Mouse (Mus musculus): Measurements from ENCODE around the gene Olfr539. TPM values are rescaled to one million over a fixed set of nuclear protein-coding genes. Genes with fewer than 3 reads are reported as not detected.

Olfr539 gene
- polyA plus RNA-seq, 1 experiment from 2014 or later: not detected

- Histone ChIP-seq H3K27ac (no peak overlapping the region), H3K9me3 (0 out of 2 replicates have a peak, but pooled peaks cover 9% of the 10 kb centered on the region), H3K36me3 (no peaks in the 10 kb centered on the region), H3K27me3 (ENCODE audit: insufficient read depth, poor library complexity, severe bottlenecking) (no peaks in the 10 kb centered on the region), H3K4me3 (no peak overlapping the region), H3K4me1 (replicated peaks) (no peaks in the 10 kb centered on the region)
- DNase-seq (ENCODE audit: low spot score): no peak
Observed at GRCm38 (mm10) chr7:140725558-140725957, 65.8 kb downstream of the Olfr539 start.

Other genes with a start within 250 kb of the Olfr539 start
- gene Olfr532, start 238.3 kb upstream of the Olfr539 start, polyA plus RNA-seq (2016; fragmentation: Nextera tagmentation; extraction: Ambion mirVana): not detected in 2 replicates
- not detected in 2 replicates for gene Olfr533, start 196.6 kb upstream of the Olfr539 start, polyA plus RNA-seq (2016; fragmentation: Nextera tagmentation; extraction: Ambion mirVana)
- gene Olfr535, start 175.7 kb upstream of the Olfr539 start, polyA plus RNA-seq (2016; fragmentation: Nextera tagmentation; extraction: Ambion mirVana): not detected in 2 replicates
- gene Olfr536, start 152.5 kb upstream of the Olfr539 start, polyA plus RNA-seq (2016; fragmentation: Nextera tagmentation; extraction: Ambion mirVana): not detected in 2 replicates
- not detected in 2 replicates for gene Olfr538, start 92.0 kb upstream of the Olfr539 start, polyA plus RNA-seq (2016; fragmentation: Nextera tagmentation; extraction: Ambion mirVana)
- not detected in 2 replicates for gene Olfr46, start 58.7 kb upstream of the Olfr539 start, polyA plus RNA-seq (2016; fragmentation: Nextera tagmentation; extraction: Ambion mirVana)
- gene Olfr61, start 31.0 kb upstream of the Olfr539 start, polyA plus RNA-seq (2016; fragmentation: Nextera tagmentation; extraction: Ambion mirVana): not detected in 2 replicates
- not detected in 2 replicates for gene Olfr53, start 13.5 kb upstream of the Olfr539 start, polyA plus RNA-seq (2016; fragmentation: Nextera tagmentation; extraction: Ambion mirVana)
- not detected in 2 replicates for gene Olfr45, start 22.0 kb downstream of the Olfr539 start, polyA plus RNA-seq (2016; fragmentation: Nextera tagmentation; extraction: Ambion mirVana)
- not detected in 2 replicates for gene Olfr541, start 37.3 kb downstream of the Olfr539 start, polyA plus RNA-seq (2016; fragmentation: Nextera tagmentation; extraction: Ambion mirVana)
- gene Cyp2e1, start 103.8 kb downstream of the Olfr539 start, polyA plus RNA-seq (2016; fragmentation: Nextera tagmentation; extraction: Ambion mirVana): not detected in 2 replicates
- 0.27 TPM in 1 of 2 replicates, not detected in the other for gene Syce1, start 127.9 kb downstream of the Olfr539 start, polyA plus RNA-seq (2016; fragmentation: Nextera tagmentation; extraction: Ambion mirVana)
- 3.5 and 5.1 TPM in 2 replicates for gene Zfp941, start 162.2 kb downstream of the Olfr539 start, polyA plus RNA-seq (2016; fragmentation: Nextera tagmentation; extraction: Ambion mirVana)
- gene Urah, start 175.1 kb downstream of the Olfr539 start, polyA plus RNA-seq (2016; fragmentation: Nextera tagmentation; extraction: Ambion mirVana): 0.71 and 0.97 TPM in 2 replicates
- not detected in 2 replicates for gene Scgb1c1, start 185.6 kb downstream of the Olfr539 start, polyA plus RNA-seq (2016; fragmentation: Nextera tagmentation; extraction: Ambion mirVana)
- not detected in 2 replicates for gene Odf3, start 187.9 kb downstream of the Olfr539 start, polyA plus RNA-seq (2016; fragmentation: Nextera tagmentation; extraction: Ambion mirVana)
- gene Gm45785, start 196.4 kb downstream of the Olfr539 start, polyA plus RNA-seq (2016; fragmentation: Nextera tagmentation; extraction: Ambion mirVana): not detected in 2 replicates
- gene Ric8a, start 197.0 kb downstream of the Olfr539 start, polyA plus RNA-seq (2016; fragmentation: Nextera tagmentation; extraction: Ambion mirVana): 67.0 and 81.7 TPM in 2 replicates
- gene Bet1l, start 197.6 kb downstream of the Olfr539 start, polyA plus RNA-seq (2016; fragmentation: Nextera tagmentation; extraction: Ambion mirVana): 20.9 and 28.8 TPM in 2 replicates
- gene Psmd13, start 222.0 kb downstream of the Olfr539 start, polyA plus RNA-seq (2016; fragmentation: Nextera tagmentation; extraction: Ambion mirVana): 325 and 344 TPM in 2 replicates
- 27.3 and 28.3 TPM in 2 replicates for gene Sirt3, start 222.4 kb downstream of the Olfr539 start, polyA plus RNA-seq (2016; fragmentation: Nextera tagmentation; extraction: Ambion mirVana)
- gene Cox8b, start 240.5 kb downstream of the Olfr539 start, polyA plus RNA-seq (2016; fragmentation: Nextera tagmentation; extraction: Ambion mirVana): not detected in 2 replicates

Data from hindbrain, embryonic 10.5 days (tissue).